27 mouse cellular contexts compared by ENCODE assay signal in the genomic region with DNA sequence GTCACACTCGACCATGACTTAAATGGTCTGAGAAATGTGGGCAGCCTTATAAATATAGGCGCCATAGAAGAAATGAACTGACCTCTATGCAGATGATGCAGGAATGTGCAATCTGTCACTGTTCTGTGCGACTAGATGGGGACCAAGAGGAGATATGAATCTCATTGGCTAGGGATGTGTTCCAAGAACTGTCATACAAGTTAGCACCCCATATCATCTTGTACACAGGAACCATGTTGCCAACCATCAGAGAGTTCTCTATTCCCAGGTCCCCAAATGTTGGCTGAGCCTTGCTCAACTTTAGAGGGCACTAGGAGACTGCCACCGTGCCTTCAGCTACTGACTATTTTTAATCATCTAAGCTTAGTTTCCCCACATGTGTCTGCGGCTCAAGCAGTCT.
"Had no signal": no experiment of that assay in that cellular context is flagged by ENCODE, and none has a peak within 500 bp of the region (broad histone marks: within the 10 kb centered on the region; RNA-seq: fewer than 3 reads in every experiment).

No protein-coding gene starts in this region.

- ATAC-seq: hindbrain, postnatal 0 days; intestine, embryonic 16.5 days; liver, embryonic 12.5 days had no signal

- H3K9ac ChIP-seq: heart, embryonic 12.5 days; hindbrain, embryonic 12.5 days; hindbrain, embryonic 15.5 days; kidney, embryonic 15.5 days; limb, embryonic 13.5 days; limb, embryonic 15.5 days; liver, embryonic 12.5 days; liver, embryonic 14.5 days had no signal

- H3K4me3 ChIP-seq: heart, embryonic 10.5 days; heart, embryonic 12.5 days; hindbrain, embryonic 10.5 days; hindbrain, embryonic 12.5 days; hindbrain, embryonic 15.5 days; kidney, embryonic 15.5 days; limb, embryonic 13.5 days; limb, embryonic 15.5 days; liver, embryonic 12.5 days had no signal

- DNase-seq: gastrocnemius, postnatal 10 days; gastrocnemius, postnatal 25 days; heart, adult 18-20 months; heart, postnatal 10 days; heart, postnatal 4 days; kidney, adult 11 months; kidney, adult 2 months; kidney, adult 9 months; kidney, postnatal 14 days; kidney, postnatal 36 days; layer of hippocampus, adult 9-11 months; layer of hippocampus, postnatal 36 days; left cerebral cortex, postnatal 4 days; lung, adult 18-20 months had no signal

- H3K4me1 ChIP-seq: kidney, embryonic 15.5 days; limb, embryonic 13.5 days; limb, embryonic 15.5 days; liver, embryonic 12.5 days had no signal

- H3K27me3 ChIP-seq: heart, embryonic 12.5 days; hindbrain, embryonic 12.5 days; hindbrain, embryonic 15.5 days; kidney, embryonic 15.5 days; limb, embryonic 13.5 days; limb, embryonic 15.5 days; liver, embryonic 12.5 days had no signal

- H3K36me3 ChIP-seq: heart, embryonic 10.5 days; heart, embryonic 12.5 days; hindbrain, embryonic 15.5 days; kidney, embryonic 15.5 days; limb, embryonic 13.5 days; limb, embryonic 15.5 days; liver, embryonic 12.5 days had no signal

- H3K27ac ChIP-seq: heart, embryonic 10.5 days; hindbrain, embryonic 10.5 days; hindbrain, embryonic 12.5 days; hindbrain, embryonic 15.5 days; hindbrain, postnatal 0 days; kidney, embryonic 15.5 days; kidney, postnatal 0 days; limb, embryonic 13.5 days; limb, embryonic 15.5 days; liver, embryonic 12.5 days; liver, embryonic 14.5 days had no signal

- H3K4me2 ChIP-seq: heart, embryonic 12.5 days; hindbrain, embryonic 12.5 days; hindbrain, embryonic 15.5 days; kidney, embryonic 15.5 days; limb, embryonic 13.5 days; limb, embryonic 15.5 days; liver, embryonic 12.5 days had no signal

- H3K9me3 ChIP-seq: heart, embryonic 10.5 days; heart, embryonic 12.5 days; hindbrain, embryonic 10.5 days; hindbrain, embryonic 12.5 days; hindbrain, embryonic 15.5 days; kidney, embryonic 15.5 days; limb, embryonic 13.5 days; limb, embryonic 15.5 days; liver, embryonic 12.5 days had no signal
